8 mouse cellular contexts compared by ENCODE assay signal in the genomic region with DNA sequence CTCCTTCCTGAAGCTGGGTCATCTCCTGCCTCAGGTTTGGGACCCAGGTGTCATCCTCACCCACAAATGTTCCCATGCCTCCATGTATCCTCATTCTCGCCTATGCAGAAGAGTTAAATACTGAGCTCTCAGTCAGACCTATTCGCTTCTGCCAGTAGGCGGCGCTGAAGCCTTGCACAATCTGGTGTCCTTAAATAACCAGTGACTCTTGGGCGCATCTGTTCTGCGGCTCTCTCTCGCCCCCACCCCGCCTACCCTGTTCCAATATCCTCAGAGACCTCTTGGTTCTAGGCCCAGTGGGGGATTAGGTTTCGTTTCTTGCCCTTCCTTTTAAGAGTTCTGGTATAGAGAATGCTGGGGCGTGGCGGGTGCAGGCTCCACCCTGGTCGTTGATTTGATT. TPM values are rescaled to one million over a fixed set of nuclear protein-coding genes. Genes with fewer than 3 reads are reported as not detected.
A peak's percentile ranks its signal among the peaks of the same experiment; 100 is the strongest.
DNase-seq lines count a peak whose midpoint lies in the region; ATAC-seq lines count a peak whose summit lies in the region.

No protein-coding gene starts in this region.

- ATAC-seq in embryonic facial prominence, embryonic 13.5 days (ENCODE audit: insufficient number of reproducible peaks, insufficient read depth, low FRiP score, low TSS enrichment, low read depth), result peak; percentile 64
- ATAC-seq in limb, embryonic 13.5 days (ENCODE audit: low FRiP score, low read depth), result peak; percentile 80; the same call in 1 of the 2 replicates
- ATAC-seq in monocyte, adult 5-6 weeks (replicated peaks; ENCODE audit: insufficient number of reproducible peaks, low FRiP score, low TSS enrichment, poor library complexity, severe bottlenecking), result peak; percentile 77

- H3K9me3 ChIP-seq in embryonic facial prominence, embryonic 13.5 days, result no peaks in the 10 kb centered on the region
- H3K9me3 ChIP-seq in limb, embryonic 13.5 days, result no peaks in the 10 kb centered on the region

- peak; percentile 88 for DNase-seq in A20 (ENCODE audit: low read depth, low spot score)
- DNase-seq in adrenal gland, postnatal 36 days, result peak; percentile 86 to 88
- DNase-seq in heart, adult 9 months (ENCODE audit: low spot score in 2 of 2), result peak; percentile 58 to 78
- peak; percentile 90 for DNase-seq in kidney, adult 9 months
- peak; percentile 59 to 70 for DNase-seq in spleen, postnatal 36 days (ENCODE audit: low spot score in 2 of 2)

- peak overlapping the region; percentile 49 for H3K4me2 ChIP-seq in embryonic facial prominence, embryonic 13.5 days
- H3K4me2 ChIP-seq in limb, embryonic 13.5 days (replicated peaks), result peak overlapping the region; percentile 36; the same call in 1 of the 2 replicates

- WGBS in embryonic facial prominence, embryonic 13.5 days, result 2% methylated on average over 12 of the region's 12 CpGs
- WGBS in limb, embryonic 13.5 days, result 2% methylated on average over 12 of the region's 12 CpGs

- no peaks in the 10 kb centered on the region for H3K36me3 ChIP-seq in embryonic facial prominence, embryonic 13.5 days
- no peaks in the 10 kb centered on the region for H3K36me3 ChIP-seq in limb, embryonic 13.5 days

- H3K27ac ChIP-seq in embryonic facial prominence, embryonic 13.5 days, result no peak overlapping the region
- no peak overlapping the region for H3K27ac ChIP-seq in limb, embryonic 13.5 days

- no peak overlapping the region for H3K9ac ChIP-seq in embryonic facial prominence, embryonic 13.5 days
- H3K9ac ChIP-seq in limb, embryonic 13.5 days, result no peak overlapping the region

- peaks cover 18% of the 10 kb centered on the region for H3K4me1 ChIP-seq in embryonic facial prominence, embryonic 13.5 days
- peaks cover 19% of the 10 kb centered on the region for H3K4me1 ChIP-seq in limb, embryonic 13.5 days

- peaks cover 92% of the 10 kb centered on the region for H3K27me3 ChIP-seq in embryonic facial prominence, embryonic 13.5 days
- peaks cover 94% of the 10 kb centered on the region for H3K27me3 ChIP-seq in limb, embryonic 13.5 days

- peak overlapping the region; percentile 21 for H3K4me3 ChIP-seq in embryonic facial prominence, embryonic 13.5 days
- H3K4me3 ChIP-seq in limb, embryonic 13.5 days, result peak overlapping the region; percentile 17; the same call in 1 of the 2 replicates

RNA-seq across cellular contexts. Expression of gene Robo3, which starts 2.5 kb away (rescaled TPM):
- under 1 TPM; 0.76 to 0.86 TPM for total RNA-seq in adrenal gland, postnatal 36 days (2021)
- 0.44 and 0.62 TPM in 2 replicates for polyA plus RNA-seq in embryonic facial prominence, embryonic 13.5 days (2015; fragmentation: Nextera tagmentation; extraction: Ambion mirVana)
- 0.05 and 0.10 TPM in 2 replicates for polyA plus RNA-seq in limb, embryonic 13.5 days (2015; fragmentation: Nextera tagmentation; extraction: Ambion mirVana)
- not detected in 3 replicates for total RNA-seq in monocyte, adult 5-6 weeks (2017)

RNA-seq across cellular contexts. Expression of gene Robo4, which starts 28.9 kb away (rescaled TPM):
- total RNA-seq in adrenal gland, postnatal 36 days (2021), result 10 to 100 TPM; 21.7 to 33.5 TPM
- polyA plus RNA-seq in embryonic facial prominence, embryonic 13.5 days (2015; fragmentation: Nextera tagmentation; extraction: Ambion mirVana), result 9.5 and 10.1 TPM in 2 replicates
- polyA plus RNA-seq in limb, embryonic 13.5 days (2015; fragmentation: Nextera tagmentation; extraction: Ambion mirVana), result 10.3 and 11.9 TPM in 2 replicates
- total RNA-seq in monocyte, adult 5-6 weeks (2017), result not detected in 3 replicates

RNA-seq across cellular contexts. Expression of gene Msantd2, which starts 58.5 kb away (rescaled TPM):
- total RNA-seq in adrenal gland, postnatal 36 days (2021), result 10 to 100 TPM; 17.4 to 29.5 TPM
- polyA plus RNA-seq in embryonic facial prominence, embryonic 13.5 days (2015; fragmentation: Nextera tagmentation; extraction: Ambion mirVana), result 31.1 and 34.9 TPM in 2 replicates
- 30.1 and 33.2 TPM in 2 replicates for polyA plus RNA-seq in limb, embryonic 13.5 days (2015; fragmentation: Nextera tagmentation; extraction: Ambion mirVana)
- total RNA-seq in monocyte, adult 5-6 weeks (2017), result 20.9 to 44.1 TPM (median 28.5 TPM) in 3 replicates

Comparison
In these comparisons a context has a peak if more than half of its experiments do, and no peak if none do; other contexts are left out.
1. RNA of gene Robo4, which starts 28.9 kb away (total RNA-seq): 21.7 to 33.5 TPM in adrenal gland, postnatal 36 days; not detected in monocyte, adult 5-6 weeks; every median in the first group is over 10 times any median in the second.
2. Peak in every context shown above with its lines, with median percentiles within 50 percentile points of each other: DNase-seq and ATAC-seq.